Mouse (Mus musculus): ENCODE results near the gene Saa1.

Saa1 gene

GRCm38 (mm10) chr7:46718591-46719270 lies 24.0 kb downstream of the Saa1 start:
- DNase-seq (ENCODE audit: low read depth, low spot score): no peak

- DNase-seq (ENCODE audit: low read depth, low spot score): no peak
Measured at GRCm38 (mm10) chr7:46716897-46717296, 25.9 kb downstream of the Saa1 start.

GRCm38 (mm10) chr7:46715600-46715999 lies 27.2 kb downstream of the Saa1 start, which contains the start of gene Saa3:
Saa3 (minus strand) TSS chr7:46715700.
- DNase-seq (ENCODE audit: low read depth, low spot score): no peak

GRCm38 (mm10) chr7:46714518-46714917 lies 28.3 kb downstream of the Saa1 start:
- peak; percentile 82 for DNase-seq (ENCODE audit: low read depth, low spot score)

GRCm38 (mm10) chr7:46712250-46712649 lies 30.5 kb downstream of the Saa1 start:
- no peak for DNase-seq (ENCODE audit: low read depth, low spot score)

GRCm38 (mm10) chr7:46710390-46710844 lies 32.4 kb downstream of the Saa1 start, which contains the start of gene Saal1:
Saal1 (minus strand) TSS chr7:46710680.
- DNase-seq (ENCODE audit: low read depth, low spot score): peak; percentile 96

- DNase-seq (ENCODE audit: low read depth, low spot score): no peak
Measured at GRCm38 (mm10) chr7:46700521-46701025, 42.2 kb downstream of the Saa1 start.

GRCm38 (mm10) chr7:46696754-46697153 lies 46.0 kb downstream of the Saa1 start:
- no peak for DNase-seq (ENCODE audit: low read depth, low spot score)
